Mouse (Mus musculus): ENCODE results near the gene Slc25a22.
"Not testable (repeated sequence)": the region's sequence is repeated elsewhere in the genome, so short reads cannot be mapped to it uniquely, and the experiment has no call there.

Slc25a22 gene

DNA sequence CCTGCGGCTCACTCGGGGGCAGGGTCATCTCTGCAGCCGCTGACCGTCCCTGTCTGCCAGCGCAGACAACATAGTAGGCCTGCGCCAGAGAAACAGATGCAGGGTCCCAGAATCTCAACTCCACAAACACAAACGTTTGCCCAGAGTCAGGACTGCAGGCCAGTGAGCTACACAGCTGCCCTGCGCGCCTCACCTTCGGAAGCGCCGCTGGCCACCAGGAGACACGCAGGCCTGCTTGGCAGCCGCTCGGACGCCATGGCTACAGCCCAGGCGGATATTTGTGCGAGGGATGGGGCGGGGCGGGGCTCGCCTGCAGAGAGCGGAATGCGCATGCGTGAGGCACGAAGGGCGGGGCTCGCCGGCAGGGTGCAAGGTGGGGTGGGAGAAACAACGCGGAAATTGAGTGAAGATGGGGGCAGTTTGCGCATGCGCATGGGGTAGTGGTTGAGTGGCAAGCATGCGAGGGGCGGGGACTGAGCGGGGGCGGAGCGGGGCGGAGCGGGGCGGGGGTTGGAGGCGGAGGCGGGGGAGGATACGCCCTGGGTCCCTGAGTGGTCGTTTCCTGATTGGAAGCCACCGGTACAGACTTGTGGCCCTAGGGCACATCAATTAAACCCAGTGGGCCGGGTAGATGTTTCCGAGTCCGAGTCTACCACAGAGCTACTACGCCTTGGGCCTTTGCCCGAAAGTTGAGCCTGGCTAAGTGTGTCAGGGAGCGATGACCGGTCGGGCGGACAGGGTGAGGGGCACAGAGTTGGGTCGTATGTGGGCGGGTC is 23.7 kb downstream of the Slc25a22 start, which contains the start of gene Gatd1:
Gene Gatd1, minus strand, starts transcription at position 328 of the 776 bp plus-strand sequence.
- peak; percentile 100 for DNase-seq (ENCODE audit: low read depth, low spot score)

DNA sequence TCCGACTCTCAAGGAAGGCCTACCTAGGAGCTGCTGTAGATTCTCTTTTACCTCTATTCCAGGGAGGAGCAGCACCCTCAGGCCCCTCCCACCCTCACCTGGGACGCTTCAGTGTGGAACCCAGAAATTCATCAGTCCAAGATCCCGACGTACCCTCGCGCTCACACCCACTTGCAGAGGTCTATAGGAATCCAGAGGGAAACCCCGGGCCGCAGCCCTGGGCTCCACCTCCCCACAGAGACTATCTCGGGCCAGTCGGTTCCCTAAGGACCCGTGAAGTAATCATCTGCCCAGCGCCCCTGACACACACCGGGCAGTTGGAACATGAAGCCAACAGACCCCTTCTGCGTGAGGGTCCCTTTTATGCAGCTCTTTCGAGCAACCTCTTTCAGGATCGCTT is 24.4 kb downstream of the Slc25a22 start:
- no peak for DNase-seq (ENCODE audit: low read depth, low spot score)

DNA sequence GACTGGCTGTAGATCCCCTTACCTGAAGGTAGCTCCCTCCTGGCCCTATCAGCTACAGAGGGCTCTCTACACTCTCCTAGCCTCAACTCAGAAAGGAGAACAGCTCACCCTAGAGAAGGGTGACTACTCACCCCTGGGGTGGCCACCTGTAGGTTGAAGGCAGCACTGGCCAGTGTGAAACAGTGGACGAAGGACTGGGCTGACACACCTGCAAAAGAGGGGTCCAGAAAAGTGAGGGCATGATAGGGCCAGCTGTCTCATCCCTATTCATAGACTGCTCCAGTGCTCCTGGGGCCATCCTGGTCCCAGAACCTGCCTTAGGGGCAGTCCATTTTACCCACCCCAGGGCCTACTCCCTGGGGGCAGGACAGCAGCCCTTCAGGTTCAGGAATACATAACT is 26.0 kb downstream of the Slc25a22 start:
- no peak for DNase-seq (ENCODE audit: low read depth, low spot score)

DNA sequence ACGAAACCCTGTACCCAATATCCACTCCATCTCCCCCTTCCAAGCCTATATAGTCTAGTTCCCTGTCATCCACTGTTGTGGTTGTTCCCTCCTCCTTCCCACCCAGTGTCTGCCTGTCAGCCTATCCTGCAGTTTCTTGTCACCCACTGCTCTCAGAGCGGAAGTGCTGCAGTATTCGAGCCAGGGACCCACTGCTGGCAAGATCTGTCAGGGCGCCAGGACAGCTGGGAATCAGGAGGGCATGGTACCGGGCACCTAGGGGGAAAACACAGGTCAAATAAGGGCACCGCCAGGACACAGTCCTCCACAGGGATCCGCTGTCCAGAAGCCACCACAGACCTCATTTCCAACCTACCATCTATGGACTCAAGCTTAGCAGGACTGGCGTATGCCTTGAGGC is 27.1 kb downstream of the Slc25a22 start:
- no peak for DNase-seq (ENCODE audit: low read depth, low spot score)

DNA sequence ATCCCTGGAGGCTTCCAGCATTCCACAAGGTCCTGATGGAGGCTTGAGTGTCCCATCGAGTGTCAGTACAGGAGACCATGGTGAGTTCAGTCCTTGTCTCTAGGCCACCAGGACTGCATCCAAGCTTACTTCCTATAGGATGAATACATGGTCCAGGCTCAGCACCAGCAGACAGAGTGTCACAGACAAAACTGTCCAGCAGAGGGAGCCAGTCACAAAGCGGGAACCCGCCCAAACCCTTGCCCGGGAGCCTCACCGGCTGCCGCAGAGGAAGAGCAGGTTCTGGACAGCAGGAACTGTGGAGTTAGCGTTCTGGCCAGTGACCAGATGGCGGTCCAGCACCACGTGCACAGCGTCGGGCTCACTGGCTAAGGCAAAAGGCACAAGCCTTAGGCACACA is 28.9 kb downstream of the Slc25a22 start:
- peak; percentile 84 for DNase-seq (ENCODE audit: low read depth, low spot score)

DNA sequence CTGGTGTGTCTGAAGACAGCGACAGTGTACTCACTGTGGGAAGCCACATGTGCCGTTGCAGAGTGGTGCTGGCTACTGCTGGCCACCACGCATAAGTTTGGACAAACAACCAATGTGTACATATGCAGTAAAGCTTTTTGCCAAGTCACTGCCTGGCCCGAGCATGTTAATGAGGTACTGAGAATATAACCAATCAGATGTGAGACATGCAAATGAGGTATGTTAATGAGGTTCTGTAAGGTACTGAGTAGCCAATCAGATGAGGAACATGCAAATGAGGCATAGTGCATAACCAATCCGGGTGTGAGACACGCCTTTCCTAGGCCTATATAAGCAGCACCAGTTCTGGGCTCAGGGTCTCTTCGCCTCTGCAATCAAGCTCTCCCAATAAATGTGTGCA is 30.0 kb downstream of the Slc25a22 start:
- DNase-seq (ENCODE audit: low read depth, low spot score): not testable (repeated sequence)

DNA sequence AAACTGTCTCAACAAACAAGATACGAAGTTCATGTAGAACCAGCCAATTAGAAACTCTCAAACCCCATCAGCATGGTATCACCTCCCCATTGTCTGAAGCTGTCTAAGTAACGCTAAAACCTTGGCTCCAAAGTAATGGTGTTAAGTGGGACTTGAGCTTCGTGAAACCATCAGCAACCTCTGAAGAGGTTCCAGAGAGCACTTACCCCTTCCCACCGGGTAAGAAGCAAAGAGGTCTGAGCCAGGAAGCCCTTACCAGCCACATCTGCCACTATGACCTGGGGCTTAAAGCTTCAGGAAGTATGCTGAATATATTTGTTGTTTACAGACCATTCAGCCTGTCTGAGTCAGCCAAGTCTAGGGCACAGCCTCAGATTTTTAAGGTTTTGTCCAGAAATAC is 32.2 kb downstream of the Slc25a22 start:
- no peak for DNase-seq (ENCODE audit: low read depth, low spot score)

DNA sequence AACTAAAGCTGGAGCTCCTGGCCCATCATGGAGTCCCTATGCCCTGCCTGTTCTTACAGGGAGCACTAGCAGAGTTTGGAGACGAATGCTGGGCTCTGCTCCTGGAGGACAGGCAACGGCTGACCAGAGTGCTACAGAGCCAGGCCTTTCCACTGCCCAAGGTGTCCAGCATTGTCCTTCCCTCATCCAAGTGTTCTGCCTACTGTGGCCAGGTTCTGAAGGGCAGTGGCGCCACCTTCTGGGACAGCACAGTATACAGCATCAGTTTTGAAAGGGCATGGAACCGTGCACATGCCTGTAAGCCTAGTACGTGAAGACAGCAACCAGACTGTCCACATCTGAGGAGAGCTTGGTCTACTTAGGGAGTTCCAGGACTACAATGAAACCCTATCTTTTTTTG is 34.4 kb downstream of the Slc25a22 start:
- DNase-seq (ENCODE audit: low read depth, low spot score): no peak

DNA sequence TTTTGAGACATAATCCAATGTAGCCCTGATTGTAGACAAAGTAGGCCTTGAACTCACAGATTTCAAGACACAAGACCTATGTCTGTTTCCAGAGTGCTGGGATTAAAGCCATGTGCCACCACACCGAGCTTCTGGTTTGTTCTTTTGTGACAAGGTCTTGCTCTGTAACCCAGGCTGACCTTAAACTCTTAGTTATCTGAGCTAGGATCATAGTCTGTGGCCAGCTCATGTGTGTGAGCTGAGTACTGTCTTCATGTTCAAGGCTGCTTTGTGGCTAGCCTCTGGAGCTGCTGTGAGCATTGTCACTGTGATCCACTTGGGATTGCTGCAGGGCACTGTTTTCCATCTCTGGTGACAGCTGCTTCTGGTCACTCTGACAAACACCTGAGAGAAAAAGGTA is 42.3 kb downstream of the Slc25a22 start:
- DNase-seq (ENCODE audit: low read depth, low spot score): no peak

DNA sequence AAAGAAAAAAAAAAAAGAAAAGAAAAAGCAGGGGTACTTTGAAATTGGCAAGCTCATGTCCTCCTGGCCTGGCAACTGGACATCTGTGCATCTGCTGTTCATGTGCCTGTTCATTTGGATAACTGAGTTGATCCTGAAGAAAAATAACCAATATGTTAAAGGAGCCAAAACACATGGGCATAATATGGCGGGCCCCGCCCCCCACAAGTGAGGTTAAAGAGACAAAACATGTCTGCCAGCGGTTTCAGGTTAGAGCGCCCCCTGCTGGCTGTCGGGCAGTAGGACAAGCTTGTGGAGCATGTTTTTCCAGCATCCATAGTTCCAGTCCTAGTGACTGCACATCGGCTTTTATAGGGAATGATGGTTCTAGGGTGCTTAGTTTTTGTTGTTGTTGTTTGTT is 42.9 kb downstream of the Slc25a22 start:
- DNase-seq (ENCODE audit: low read depth, low spot score): peak; percentile 56

DNA sequence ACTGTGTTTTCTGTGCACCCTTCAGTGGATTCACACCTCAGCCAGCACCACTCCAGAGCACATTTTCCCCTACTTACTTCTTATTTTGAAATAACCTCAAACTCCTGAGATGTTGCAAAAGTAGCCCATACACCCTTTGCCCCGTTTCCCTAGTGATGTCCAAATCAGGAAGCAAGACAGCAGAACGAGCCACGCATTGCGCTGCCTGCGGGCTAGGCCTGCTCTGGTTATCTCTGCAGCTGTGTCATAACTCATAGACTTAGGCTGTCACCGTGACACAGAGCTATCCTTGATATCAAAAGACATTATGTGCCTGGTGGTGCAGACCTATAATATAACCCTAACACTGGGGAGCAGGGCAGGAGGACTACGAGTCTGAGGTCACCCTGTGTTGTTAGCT is 43.5 kb downstream of the Slc25a22 start:
- no peak for DNase-seq (ENCODE audit: low read depth, low spot score)

DNA sequence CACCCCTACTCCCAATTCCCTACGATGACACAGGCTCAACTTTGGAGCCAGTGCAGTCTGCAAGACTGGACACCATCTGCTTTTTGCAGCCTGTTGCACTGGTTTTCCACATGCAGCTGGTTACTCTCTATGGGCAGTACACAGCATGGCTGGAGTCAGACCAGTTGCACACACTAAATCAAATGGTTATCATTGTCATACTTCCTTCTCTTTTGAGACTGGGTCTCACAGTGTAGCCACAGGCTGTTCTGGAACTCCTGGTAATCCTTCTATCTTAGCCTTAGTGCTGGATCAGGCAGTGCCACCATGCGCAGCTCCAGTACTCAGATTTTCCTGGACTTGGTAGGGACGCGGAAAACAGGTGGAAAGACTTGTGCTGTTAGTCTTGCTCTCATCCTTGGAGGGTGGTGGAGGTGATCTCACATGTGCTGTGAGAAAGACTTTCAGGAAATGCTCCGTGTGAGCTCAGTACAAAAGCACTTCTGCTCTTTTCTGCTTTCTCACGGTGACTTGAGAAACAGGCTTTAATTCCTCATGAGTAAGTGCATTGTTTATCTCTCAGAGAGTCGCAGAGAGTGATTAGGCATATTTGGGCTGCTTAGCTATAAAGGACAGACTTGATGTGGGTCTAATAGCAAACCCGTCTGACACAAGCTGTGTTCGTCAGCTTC is 45.0 kb downstream of the Slc25a22 start:
- no peak for DNase-seq (ENCODE audit: low read depth, low spot score)

DNA sequence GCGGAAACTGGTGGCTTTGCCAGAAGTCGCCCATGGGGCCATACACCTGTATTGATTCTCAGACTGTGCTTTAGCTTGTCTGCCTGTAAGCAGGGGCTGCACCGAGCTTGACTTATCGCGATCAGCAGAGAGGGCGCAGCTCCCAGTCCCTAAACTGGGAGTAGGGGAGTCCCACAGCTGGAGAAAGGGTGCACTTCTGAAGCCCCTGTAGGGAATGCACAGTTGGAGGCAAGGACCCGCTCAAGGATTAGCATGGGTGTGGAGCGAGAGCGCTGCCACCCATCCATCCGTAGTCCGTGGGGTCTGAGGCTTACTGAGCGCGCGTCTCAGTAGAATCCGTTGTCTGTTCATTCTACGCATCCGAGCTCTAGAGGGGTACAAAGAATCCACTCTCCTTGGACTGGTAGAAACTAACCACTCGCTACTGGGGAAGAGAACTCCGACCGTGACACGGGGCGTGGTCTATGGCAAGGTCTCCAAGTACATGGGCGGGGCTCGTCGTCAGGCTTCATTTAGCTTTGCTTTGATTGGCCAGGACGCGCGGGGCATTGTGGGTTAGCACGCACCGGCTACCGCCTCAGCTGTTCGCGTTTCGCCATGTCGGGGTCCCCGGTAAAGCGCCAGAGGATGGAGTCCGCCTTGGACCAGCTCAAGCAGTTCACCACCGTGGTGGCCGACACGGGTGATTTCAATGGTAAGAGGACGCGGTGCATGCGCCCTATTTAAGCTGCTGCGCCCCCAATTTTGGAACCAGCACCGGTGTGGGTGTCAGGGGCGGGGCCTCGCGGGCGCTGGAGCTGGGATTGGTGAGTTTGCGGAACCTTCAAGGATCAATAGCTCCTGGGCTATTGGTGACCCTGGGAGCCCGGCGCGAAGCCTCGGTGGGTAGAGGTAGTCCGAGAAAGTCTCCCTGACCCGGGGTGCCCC is 45.8 kb downstream of the Slc25a22 start, which contains the start of gene Taldo1:
Gene Taldo1, plus strand, starts transcription at position 575 of the 927 bp plus-strand sequence.
- peak; percentile 84 for DNase-seq (ENCODE audit: low read depth, low spot score)

DNA sequence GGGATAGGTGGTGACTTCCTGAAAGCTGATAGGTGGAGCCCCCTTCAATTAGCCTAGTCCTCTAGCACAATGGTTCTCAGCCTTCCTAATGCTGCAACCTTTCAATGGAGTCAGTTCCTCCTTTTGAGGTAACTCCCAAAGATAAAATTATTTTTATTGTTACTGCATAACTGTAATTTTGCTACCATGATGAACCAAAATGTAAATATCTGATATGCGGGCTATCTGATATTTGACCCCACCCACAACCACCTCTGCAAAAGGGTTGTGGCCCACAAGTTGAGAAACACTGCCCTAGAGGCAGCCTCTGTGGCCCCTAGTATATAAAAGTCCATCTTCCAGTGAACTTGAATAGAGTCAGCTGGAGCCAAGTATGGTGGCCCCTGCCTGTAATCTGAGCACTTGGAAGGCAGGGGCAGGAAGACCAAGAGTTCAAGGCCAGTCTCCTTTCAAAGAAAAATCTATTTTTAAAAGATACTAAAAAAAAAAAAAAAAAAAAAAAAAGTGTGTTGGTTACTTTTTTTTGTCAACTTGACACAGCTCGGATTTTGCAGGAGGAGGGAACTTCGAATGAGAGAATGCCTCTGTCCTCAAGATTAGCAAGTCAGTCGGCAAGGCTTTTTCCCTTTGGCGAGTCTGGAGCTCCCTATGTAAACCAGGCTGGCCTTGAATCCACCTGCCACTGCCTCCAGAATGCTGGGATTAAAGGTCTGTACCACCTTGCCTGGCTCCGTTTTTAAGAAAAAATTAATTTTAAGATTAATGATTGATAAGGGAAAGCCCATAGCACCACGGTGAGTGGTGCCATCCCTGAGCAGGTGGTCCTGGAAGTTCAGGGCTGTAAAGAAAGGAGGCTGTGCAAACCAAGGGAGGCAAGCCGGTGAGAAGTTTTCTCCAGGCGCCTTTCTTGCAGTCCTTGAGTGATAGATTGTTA is 47.1 kb downstream of the Slc25a22 start:
- DNase-seq (ENCODE audit: low read depth, low spot score): no peak

DNA sequence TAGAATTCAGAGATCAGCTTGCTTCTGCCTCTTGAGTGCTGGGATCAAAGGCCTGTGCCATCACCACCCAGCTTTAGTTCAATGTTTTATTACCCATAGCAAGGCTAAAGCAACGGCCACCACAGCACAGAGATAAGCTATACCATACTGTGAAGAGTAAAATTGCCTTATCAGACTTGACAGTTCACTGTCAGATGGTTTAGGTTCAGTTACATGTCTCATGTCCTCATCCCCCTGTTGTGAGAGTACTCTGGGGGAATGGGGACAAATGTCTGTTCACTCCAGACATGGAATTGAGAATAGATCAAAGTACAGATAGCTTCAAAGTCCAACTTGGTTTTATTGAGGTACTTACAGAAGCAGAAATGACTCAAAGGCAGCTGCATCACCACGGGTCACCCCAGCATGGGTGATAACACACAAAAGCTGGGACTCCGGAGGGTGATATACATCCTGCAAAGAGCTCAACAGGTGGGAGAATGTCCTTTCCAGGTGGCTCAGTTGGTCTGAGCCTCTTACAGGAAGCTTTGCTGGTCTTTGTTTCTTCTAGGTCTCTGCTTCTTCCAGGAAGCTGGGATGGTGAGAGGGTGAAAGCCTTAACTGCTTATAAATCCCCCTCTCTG is 49.1 kb downstream of the Slc25a22 start:
- DNase-seq (ENCODE audit: low read depth, low spot score): no peak

DNA sequence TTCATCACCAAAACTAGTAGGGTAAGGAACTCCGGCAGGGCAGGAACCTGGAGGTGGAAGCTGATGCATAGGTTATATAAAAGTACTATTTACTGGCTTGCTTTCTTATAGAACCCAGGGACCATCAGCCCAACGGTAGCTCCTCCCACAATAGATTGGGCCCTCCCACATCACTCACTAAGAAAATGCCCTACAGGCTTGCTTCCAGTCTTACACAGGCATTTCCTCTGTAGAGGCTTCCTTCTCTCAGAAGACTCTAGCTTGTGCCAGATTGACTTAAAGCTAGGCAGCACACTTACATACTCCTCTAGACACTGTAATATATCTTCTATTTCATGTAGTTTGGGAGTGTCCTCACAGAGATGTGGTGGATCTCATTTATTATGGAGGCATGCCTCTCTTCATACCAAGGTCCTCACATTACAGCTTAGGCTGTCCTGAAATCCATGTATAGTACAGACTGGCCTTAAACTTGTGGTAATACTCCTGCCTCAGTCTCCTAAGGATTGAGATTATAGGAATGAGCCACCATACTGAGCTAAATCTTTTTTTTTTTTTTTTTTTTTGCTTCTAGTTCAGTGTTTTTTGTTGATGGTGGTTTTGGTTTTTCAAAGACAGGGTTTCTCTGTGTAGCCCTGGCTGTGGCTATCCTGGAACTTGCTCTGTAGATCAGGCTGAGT is 49.7 kb downstream of the Slc25a22 start:
- DNase-seq (ENCODE audit: low read depth, low spot score): no peak

DNA sequence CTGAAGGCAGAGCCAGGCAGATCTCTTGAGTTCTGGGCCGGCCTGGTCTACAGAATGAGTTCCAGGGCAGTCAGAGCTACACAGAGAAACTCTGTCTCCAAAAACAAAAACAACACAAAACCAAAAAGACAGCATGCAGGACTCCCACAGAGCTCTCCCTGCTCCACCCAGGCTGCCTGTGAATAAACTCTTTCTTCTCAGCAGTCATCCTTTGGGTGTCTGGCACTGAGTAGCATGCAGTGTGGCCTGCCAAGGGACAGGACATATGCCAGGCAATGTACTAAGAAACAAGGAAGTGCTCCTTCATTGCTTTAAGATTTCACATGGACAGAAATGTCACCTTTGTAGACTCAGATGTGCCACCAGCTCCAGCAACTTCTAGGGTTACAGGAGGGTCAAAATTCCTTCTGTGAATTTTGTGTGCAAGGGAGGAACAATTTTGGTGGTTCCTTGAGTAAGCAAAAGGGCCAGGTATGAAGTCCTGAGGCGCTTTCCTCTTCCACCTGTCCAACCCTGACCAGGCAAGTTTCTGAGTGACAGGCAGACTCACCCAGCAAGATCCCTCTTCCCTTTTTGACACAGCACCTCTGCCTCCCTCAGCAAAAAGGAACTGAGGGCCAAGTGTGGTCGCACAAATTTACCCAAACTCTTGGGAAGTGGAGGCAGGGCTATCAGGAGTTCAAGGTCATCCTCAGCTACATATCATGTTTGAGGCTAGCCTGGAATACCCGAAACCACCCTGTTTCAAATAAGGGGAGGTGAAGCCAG is 56.4 kb downstream of the Slc25a22 start:
- no peak for DNase-seq (ENCODE audit: low read depth, low spot score)

All from retina, postnatal 7 days (tissue).